Mouse (Mus musculus): ENCODE measurements around the gene Ifngr2. TPM values are rescaled to one million over a fixed set of nuclear protein-coding genes. Genes with fewer than 3 reads are reported as not detected.

Gene Ifngr2
- total RNA-seq, 1 experiment: 7.0 TPM

DNA sequence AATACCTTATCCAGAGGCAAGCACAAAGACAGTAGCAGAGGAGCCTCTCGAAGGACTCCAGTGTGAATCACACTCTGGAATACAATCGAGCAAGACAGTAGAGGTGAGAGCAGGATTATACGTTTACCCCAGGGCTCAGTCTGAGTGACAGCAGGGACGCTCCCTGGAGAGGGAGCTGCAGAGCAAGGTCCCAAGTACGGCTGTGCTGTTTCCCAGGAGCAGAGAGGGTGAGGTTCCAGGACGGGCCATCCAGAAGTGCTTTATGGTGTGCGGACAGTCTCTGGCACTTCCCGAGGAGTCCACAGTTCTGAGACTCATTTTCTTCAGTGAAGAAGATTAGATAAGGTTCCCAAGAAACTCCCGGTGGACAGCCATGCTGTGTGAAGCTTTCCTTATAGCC, 5.2 kb downstream of the Ifngr2 start:
- in situ Hi-C loops (cut with MboI; ENCODE audit: low sequenced_read_pairs in 2 of 2, unreplicated experiment in 2 of 2): no loop called here
- Histone ChIP-seq H3K9ac (ENCODE audit: insufficient read depth, low read depth, low read length, poor library complexity, severe bottlenecking) (no peak overlapping the region), H3K9me3 (ENCODE audit: control insufficient read depth, insufficient read depth, low read depth, low read length) (no peaks in the 10 kb centered on the region), H3K4me1 (ENCODE audit: control insufficient read depth in 2 of 2, insufficient read depth in 2 of 2, low read length in 2 of 2, poor library complexity in 1 of 2) (peaks cover 2 to 35% of the 10 kb centered on the region in 2 experiments; a peak in 3 of 4 replicates), H3K36me3 (ENCODE audit: control insufficient read depth, insufficient read depth, low read length, poor library complexity, severe bottlenecking) (no peaks in the 10 kb centered on the region; the same call in 1 of the 2 replicates), H3K4me3 (ENCODE audit: insufficient read depth in 1 of 2, low read depth in 1 of 2, low read length in 2 of 2, poor library complexity in 1 of 2, severe bottlenecking in 1 of 2) (no peak overlapping the region), H3K27ac (ENCODE audit: insufficient read depth, low read depth, low read length, poor library complexity, severe bottlenecking) (no peak overlapping the region)
- TF ChIP-seq HCFC1 (IDR thresholded peaks at IDR 0.05; ENCODE audit: borderline replicate concordance, insufficient read depth, low read length) (no peak), CHD2 (IDR thresholded peaks at IDR 0.05; ENCODE audit: low read depth, low read length) (no peak), ZC3H11A (IDR thresholded peaks at IDR 0.05; ENCODE audit: borderline replicate concordance, low read depth, low read length) (no peak), ZNF384 (IDR thresholded peaks at IDR 0.05; ENCODE audit: low read depth, low read length) (no peak), MAFK (IDR thresholded peaks at IDR 0.05; ENCODE audit: insufficient read depth, low read depth, low read length) (no peak)
- DNase-seq (ENCODE audit: low read depth, low spot score): no peak

DNA sequence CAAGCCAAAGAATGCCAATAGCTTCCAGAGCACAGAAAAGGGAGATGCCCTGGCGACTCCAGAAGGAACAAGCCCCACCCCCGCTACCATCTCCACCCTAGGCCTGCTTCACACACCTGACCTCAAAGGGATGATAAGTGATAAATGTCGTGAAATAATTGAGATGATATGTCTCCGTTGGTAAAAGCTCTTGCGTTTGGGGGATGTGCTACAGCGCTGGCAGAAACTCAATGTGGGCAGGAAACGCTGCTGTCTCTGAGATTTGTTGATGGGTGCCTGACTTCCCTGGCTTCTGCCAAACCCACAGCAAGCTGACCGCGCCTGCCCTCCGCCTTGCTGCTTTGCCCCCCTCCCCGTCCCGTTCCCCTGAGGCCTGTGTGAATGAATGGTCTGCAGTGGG, 6.8 kb downstream of the Ifngr2 start:
- TF ChIP-seq MAFK (IDR thresholded peaks at IDR 0.05; ENCODE audit: insufficient read depth, low read depth, low read length) (no peak), CHD2 (IDR thresholded peaks at IDR 0.05; ENCODE audit: low read depth, low read length) (no peak), ZNF384 (IDR thresholded peaks at IDR 0.05; ENCODE audit: low read depth, low read length) (no peak), HCFC1 (IDR thresholded peaks at IDR 0.05; ENCODE audit: borderline replicate concordance, insufficient read depth, low read length) (no peak), ZC3H11A (IDR thresholded peaks at IDR 0.05; ENCODE audit: borderline replicate concordance, low read depth, low read length) (no peak)
- DNase-seq (ENCODE audit: low read depth, low spot score): no peak
- Histone ChIP-seq H3K27ac (ENCODE audit: insufficient read depth, low read depth, low read length, poor library complexity, severe bottlenecking) (no peak overlapping the region), H3K36me3 (ENCODE audit: control insufficient read depth, insufficient read depth, low read length, poor library complexity, severe bottlenecking) (no peaks in the 10 kb centered on the region; the same call in 1 of the 2 replicates), H3K4me3 (ENCODE audit: insufficient read depth in 1 of 2, low read depth in 1 of 2, low read length in 2 of 2, poor library complexity in 1 of 2, severe bottlenecking in 1 of 2) (no peak overlapping the region; a peak in 1 of 4 replicates), H3K4me1 (ENCODE audit: control insufficient read depth in 2 of 2, insufficient read depth in 2 of 2, low read length in 2 of 2, poor library complexity in 1 of 2) (peaks cover 4 to 35% of the 10 kb centered on the region in 2 experiments), H3K9me3 (ENCODE audit: control insufficient read depth, insufficient read depth, low read depth, low read length) (no peaks in the 10 kb centered on the region), H3K9ac (ENCODE audit: insufficient read depth, low read depth, low read length, poor library complexity, severe bottlenecking) (no peak overlapping the region)
- in situ Hi-C loops (cut with MboI; ENCODE audit: low sequenced_read_pairs in 2 of 2, unreplicated experiment in 2 of 2): no loop called here

DNA sequence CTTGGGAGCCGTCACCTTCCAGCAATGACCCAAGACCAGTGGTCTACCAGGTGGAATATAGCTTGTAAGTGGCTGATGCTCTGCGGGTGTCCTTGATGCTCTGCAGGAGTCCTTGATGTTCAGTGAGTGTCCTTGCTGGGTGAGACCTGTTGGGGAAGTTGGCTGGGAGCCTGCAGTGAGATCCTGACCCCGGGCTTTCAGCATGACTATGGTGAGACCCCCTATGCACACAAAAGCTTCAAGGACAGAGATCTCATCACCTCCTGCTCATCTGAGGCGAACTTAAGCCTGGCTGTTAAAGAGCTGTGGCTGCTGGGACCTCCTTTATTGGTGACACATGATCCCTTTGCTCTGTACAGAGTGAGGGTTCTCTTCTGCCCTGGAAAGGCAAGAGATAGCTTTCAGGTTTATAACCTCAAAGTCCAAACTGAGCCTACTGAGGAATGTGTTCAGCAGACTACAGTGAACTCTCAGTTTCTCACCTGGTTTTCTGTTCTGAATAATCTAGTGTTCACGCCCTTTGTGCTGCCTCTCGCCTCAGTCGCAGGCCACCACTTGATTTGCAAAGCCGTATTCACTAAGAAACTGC, 8.2 kb downstream of the Ifngr2 start:
- Histone ChIP-seq H3K4me3 (ENCODE audit: insufficient read depth in 1 of 2, low read depth in 1 of 2, low read length in 2 of 2, poor library complexity in 1 of 2, severe bottlenecking in 1 of 2) (no peak overlapping the region), H3K9ac (ENCODE audit: insufficient read depth, low read depth, low read length, poor library complexity, severe bottlenecking) (no peak overlapping the region), H3K4me1 (ENCODE audit: control insufficient read depth in 2 of 2, insufficient read depth in 2 of 2, low read length in 2 of 2, poor library complexity in 1 of 2) (peaks cover 2 to 30% of the 10 kb centered on the region in 2 experiments), H3K9me3 (ENCODE audit: control insufficient read depth, insufficient read depth, low read depth, low read length) (no peaks in the 10 kb centered on the region), H3K27ac (ENCODE audit: insufficient read depth, low read depth, low read length, poor library complexity, severe bottlenecking) (no peak overlapping the region), H3K36me3 (ENCODE audit: control insufficient read depth, insufficient read depth, low read length, poor library complexity, severe bottlenecking) (peaks cover 2% of the 10 kb centered on the region; the same call in 1 of the 2 replicates)
- in situ Hi-C loops (cut with MboI; ENCODE audit: low sequenced_read_pairs in 2 of 2, unreplicated experiment in 2 of 2): no loop called here
- DNase-seq (ENCODE audit: low read depth, low spot score): no peak
- TF ChIP-seq HCFC1 (IDR thresholded peaks at IDR 0.05; ENCODE audit: borderline replicate concordance, insufficient read depth, low read length) (no peak), ZNF384 (IDR thresholded peaks at IDR 0.05; ENCODE audit: low read depth, low read length) (no peak), CHD2 (IDR thresholded peaks at IDR 0.05; ENCODE audit: low read depth, low read length) (no peak), ZC3H11A (IDR thresholded peaks at IDR 0.05; ENCODE audit: borderline replicate concordance, low read depth, low read length) (no peak), MAFK (IDR thresholded peaks at IDR 0.05; ENCODE audit: insufficient read depth, low read depth, low read length) (no peak)

DNA sequence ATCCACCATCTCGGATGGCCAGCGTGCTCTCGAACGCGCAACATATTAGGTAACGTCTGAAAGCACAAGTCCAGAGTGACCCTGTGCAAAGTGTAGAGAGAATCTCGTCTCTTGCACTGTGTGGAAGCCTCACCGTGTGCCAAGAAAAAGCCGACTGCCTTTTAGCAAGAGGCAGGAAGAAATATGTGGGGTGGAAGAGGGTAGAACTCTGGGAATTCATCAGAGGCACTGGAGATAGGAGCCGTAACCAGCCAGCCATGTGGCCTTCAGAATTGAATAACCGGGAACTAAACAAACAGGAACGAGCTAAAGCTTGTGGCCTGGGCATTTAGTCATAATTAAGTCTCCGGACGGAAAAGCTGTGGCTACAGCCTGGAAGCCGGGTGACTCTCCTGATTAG, 9.8 kb downstream of the Ifngr2 start:
- no peaks in the 10 kb centered on the region for H3K9me3 ChIP-seq (ENCODE audit: control insufficient read depth, insufficient read depth, low read depth, low read length)
- no peak overlapping the region for H3K27ac ChIP-seq (ENCODE audit: insufficient read depth, low read depth, low read length, poor library complexity, severe bottlenecking)
- no peak for DNase-seq (ENCODE audit: low read depth, low spot score)
- no peak overlapping the region for H3K4me3 ChIP-seq (ENCODE audit: insufficient read depth in 1 of 2, low read depth in 1 of 2, low read length in 2 of 2, poor library complexity in 1 of 2, severe bottlenecking in 1 of 2)
- H3K9ac ChIP-seq (ENCODE audit: insufficient read depth, low read depth, low read length, poor library complexity, severe bottlenecking): no peak overlapping the region
- no peak for TF ChIP-seq HCFC1 (IDR thresholded peaks at IDR 0.05; ENCODE audit: borderline replicate concordance, insufficient read depth, low read length)
- no peak for TF ChIP-seq MAFK (IDR thresholded peaks at IDR 0.05; ENCODE audit: insufficient read depth, low read depth, low read length)
- TF ChIP-seq CHD2 (IDR thresholded peaks at IDR 0.05; ENCODE audit: low read depth, low read length): no peak
- TF ChIP-seq ZC3H11A (IDR thresholded peaks at IDR 0.05; ENCODE audit: borderline replicate concordance, low read depth, low read length): no peak
- no peak for TF ChIP-seq ZNF384 (IDR thresholded peaks at IDR 0.05; ENCODE audit: low read depth, low read length)
- in situ Hi-C loops (cut with MboI; ENCODE audit: low sequenced_read_pairs in 2 of 2, unreplicated experiment in 2 of 2): no loop called here
- peaks cover 2 to 27% of the 10 kb centered on the region in 2 experiments for H3K4me1 ChIP-seq (ENCODE audit: control insufficient read depth in 2 of 2, insufficient read depth in 2 of 2, low read length in 2 of 2, poor library complexity in 1 of 2)
- peaks cover 2% of the 10 kb centered on the region; the same call in 1 of the 2 replicates for H3K36me3 ChIP-seq (ENCODE audit: control insufficient read depth, insufficient read depth, low read length, poor library complexity, severe bottlenecking)

Measured in ES-E14 (cell line).